Mouse (Mus musculus): ENCODE measurements around the gene Als2cr12. TPM values are rescaled to one million over a fixed set of nuclear protein-coding genes. Genes with fewer than 3 reads are reported as not detected.
"Not testable (repeated sequence)": the region's sequence is repeated elsewhere in the genome, so short reads cannot be mapped to it uniquely, and the experiment has no call there.

The Als2cr12 gene
- polyA plus RNA-seq, 1 experiment from 2014 or later = not detected

GRCm38 (mm10) chr1:58675011-58675410 lies 20.8 kb downstream of the Als2cr12 start:
- H3K27me3 ChIP-seq (ENCODE audit: control insufficient read depth, insufficient read depth, low read length) = no peaks in the 10 kb centered on the region

GRCm38 (mm10) chr1:58672116-58672515 lies 23.7 kb downstream of the Als2cr12 start:
- 87% methylated on average over 2 of the region's 2 CpGs for WGBS

More at GRCm38 (mm10) chr1:58675011-58675410, 20.8 kb downstream of the Als2cr12 start:
- DNase-seq (ENCODE audit: low spot score) = no peak
- H3K27ac ChIP-seq = no peak overlapping the region
- no peak overlapping the region for H3K4me3 ChIP-seq (replicated peaks; ENCODE audit: low read length)
- no peak for ATAC-seq (ENCODE audit: low FRiP score)
- no peak overlapping the region for H3K4me2 ChIP-seq (replicated peaks)
- no peaks in the 10 kb centered on the region for H3K9me3 ChIP-seq (ENCODE audit: control insufficient read depth, low read length)
- H3K9ac ChIP-seq = no peak overlapping the region
- H3K4me1 ChIP-seq (replicated peaks; ENCODE audit: control insufficient read depth, insufficient read depth, low read length) = no peaks in the 10 kb centered on the region
- H3K36me3 ChIP-seq (replicated peaks; ENCODE audit: control insufficient read depth, insufficient read depth) = no peaks in the 10 kb centered on the region
- 86% methylated on average over 3 of the region's 3 CpGs for WGBS

GRCm38 (mm10) chr1:58669635-58670034 lies 26.2 kb downstream of the Als2cr12 start:
- not testable (repeated sequence) for H3K9ac ChIP-seq; ATAC-seq (ENCODE audit: low FRiP score); H3K4me3 ChIP-seq (replicated peaks; ENCODE audit: low read length); H3K4me2 ChIP-seq (replicated peaks); H3K27ac ChIP-seq; DNase-seq (ENCODE audit: low spot score); H3K27me3 ChIP-seq (ENCODE audit: control insufficient read depth, insufficient read depth, low read length); H3K9me3 ChIP-seq (ENCODE audit: control insufficient read depth, low read length); H3K36me3 ChIP-seq (replicated peaks; ENCODE audit: control insufficient read depth, insufficient read depth); H3K4me1 ChIP-seq (replicated peaks; ENCODE audit: control insufficient read depth, insufficient read depth, low read length)
- WGBS = 89% methylated on average over 3 of the region's 3 CpGs

More at GRCm38 (mm10) chr1:58672116-58672515, 23.7 kb downstream of the Als2cr12 start:
- no peak overlapping the region for H3K9ac ChIP-seq
- H3K9me3 ChIP-seq (ENCODE audit: control insufficient read depth, low read length) = no peaks in the 10 kb centered on the region
- no peaks in the 10 kb centered on the region for H3K36me3 ChIP-seq (replicated peaks; ENCODE audit: control insufficient read depth, insufficient read depth)
- no peak overlapping the region for H3K4me2 ChIP-seq (replicated peaks)
- DNase-seq (ENCODE audit: low spot score) (no peak), ATAC-seq (ENCODE audit: low FRiP score) (no peak)
- H3K4me3 ChIP-seq (replicated peaks; ENCODE audit: low read length) = no peak overlapping the region
- no peaks in the 10 kb centered on the region for H3K4me1 ChIP-seq (replicated peaks; ENCODE audit: control insufficient read depth, insufficient read depth, low read length)
- no peak overlapping the region for H3K27ac ChIP-seq
- H3K27me3 ChIP-seq (ENCODE audit: control insufficient read depth, insufficient read depth, low read length) = no peaks in the 10 kb centered on the region

- DNase-seq (ENCODE audit: low spot score) (no peak), ATAC-seq (ENCODE audit: low FRiP score) (no peak)
- Histone ChIP-seq H3K27me3 (ENCODE audit: control insufficient read depth, insufficient read depth, low read length) (no peaks in the 10 kb centered on the region), H3K9me3 (ENCODE audit: control insufficient read depth, low read length) (no peaks in the 10 kb centered on the region), H3K36me3 (replicated peaks; ENCODE audit: control insufficient read depth, insufficient read depth) (no peaks in the 10 kb centered on the region), H3K27ac (no peak overlapping the region), H3K4me2 (replicated peaks) (no peak overlapping the region), H3K9ac (no peak overlapping the region), H3K4me3 (replicated peaks; ENCODE audit: low read length) (no peak overlapping the region), H3K4me1 (replicated peaks; ENCODE audit: control insufficient read depth, insufficient read depth, low read length) (no peaks in the 10 kb centered on the region)
- WGBS = 83% methylated on average over 5 of the region's 5 CpGs
These were observed 27.6 kb downstream of the Als2cr12 start for GRCm38 (mm10) chr1:58668191-58668590.

GRCm38 (mm10) chr1:58663365-58663764 lies 32.4 kb downstream of the Als2cr12 start:
- H3K9ac ChIP-seq = not testable (repeated sequence)
- WGBS = 89% methylated on average over 3 of the region's 3 CpGs

GRCm38 (mm10) chr1:58662671-58663070 lies 33.1 kb downstream of the Als2cr12 start:
- H3K27ac ChIP-seq; H3K9ac ChIP-seq; H3K27me3 ChIP-seq (ENCODE audit: control insufficient read depth, insufficient read depth, low read length); H3K4me2 ChIP-seq (replicated peaks); H3K4me1 ChIP-seq (replicated peaks; ENCODE audit: control insufficient read depth, insufficient read depth, low read length); H3K9me3 ChIP-seq (ENCODE audit: control insufficient read depth, low read length); H3K36me3 ChIP-seq (replicated peaks; ENCODE audit: control insufficient read depth, insufficient read depth); H3K4me3 ChIP-seq (replicated peaks; ENCODE audit: low read length); ATAC-seq (ENCODE audit: low FRiP score); DNase-seq (ENCODE audit: low spot score): not testable (repeated sequence)
- 91% methylated on average over 5 of the region's 5 CpGs for WGBS

More at GRCm38 (mm10) chr1:58663365-58663764, 32.4 kb downstream of the Als2cr12 start:
- not testable (repeated sequence) for H3K4me1 ChIP-seq (replicated peaks; ENCODE audit: control insufficient read depth, insufficient read depth, low read length); H3K9me3 ChIP-seq (ENCODE audit: control insufficient read depth, low read length); ATAC-seq (ENCODE audit: low FRiP score); H3K36me3 ChIP-seq (replicated peaks; ENCODE audit: control insufficient read depth, insufficient read depth); H3K27me3 ChIP-seq (ENCODE audit: control insufficient read depth, insufficient read depth, low read length); DNase-seq (ENCODE audit: low spot score); H3K4me2 ChIP-seq (replicated peaks); H3K4me3 ChIP-seq (replicated peaks; ENCODE audit: low read length); H3K27ac ChIP-seq

GRCm38 (mm10) chr1:58652480-58653403 lies 43.0 kb downstream of the Als2cr12 start:
- H3K9ac ChIP-seq = peak overlapping the region; percentile 83
- no peaks in the 10 kb centered on the region for H3K4me1 ChIP-seq (replicated peaks; ENCODE audit: control insufficient read depth, insufficient read depth, low read length)
- no peaks in the 10 kb centered on the region for H3K27me3 ChIP-seq (ENCODE audit: control insufficient read depth, insufficient read depth, low read length)
- H3K9me3 ChIP-seq (ENCODE audit: control insufficient read depth, low read length) = no peaks in the 10 kb centered on the region
- under 1% methylated on average over 37 of the region's 37 CpGs for WGBS
- H3K27ac ChIP-seq = no peak overlapping the region
- DNase-seq (ENCODE audit: low spot score) = peak; percentile 50
- peak overlapping the region; percentile 84 for H3K4me2 ChIP-seq (replicated peaks)
- peak overlapping the region; percentile 54 for H3K4me3 ChIP-seq (replicated peaks; ENCODE audit: low read length)
- ATAC-seq (ENCODE audit: low FRiP score) = peak; percentile 85
- no peaks in the 10 kb centered on the region for H3K36me3 ChIP-seq (replicated peaks; ENCODE audit: control insufficient read depth, insufficient read depth)

GRCm38 (mm10) chr1:58651571-58652456 lies 44.0 kb downstream of the Als2cr12 start:
- WGBS = 87% methylated on average over 17 of the region's 17 CpGs
- not testable (repeated sequence) for H3K27ac ChIP-seq; H3K9me3 ChIP-seq (ENCODE audit: control insufficient read depth, low read length); H3K27me3 ChIP-seq (ENCODE audit: control insufficient read depth, insufficient read depth, low read length); H3K36me3 ChIP-seq (replicated peaks; ENCODE audit: control insufficient read depth, insufficient read depth); DNase-seq (ENCODE audit: low spot score); H3K4me1 ChIP-seq (replicated peaks; ENCODE audit: control insufficient read depth, insufficient read depth, low read length); ATAC-seq (ENCODE audit: low FRiP score)
- Histone ChIP-seq H3K4me2 (replicated peaks) (peak overlapping the region; percentile 84), H3K4me3 (replicated peaks; ENCODE audit: low read length) (peak overlapping the region; percentile 54), H3K9ac (peak overlapping the region; percentile 83; the same call in 1 of the 2 replicates)

GRCm38 (mm10) chr1:58628847-58629246 lies 66.9 kb downstream of the Als2cr12 start:
- not testable (repeated sequence) for H3K4me2 ChIP-seq (replicated peaks); H3K27me3 ChIP-seq (ENCODE audit: control insufficient read depth, insufficient read depth, low read length); H3K4me1 ChIP-seq (replicated peaks; ENCODE audit: control insufficient read depth, insufficient read depth, low read length); H3K27ac ChIP-seq; H3K36me3 ChIP-seq (replicated peaks; ENCODE audit: control insufficient read depth, insufficient read depth); H3K9ac ChIP-seq; ATAC-seq (ENCODE audit: low FRiP score); H3K9me3 ChIP-seq (ENCODE audit: control insufficient read depth, low read length); H3K4me3 ChIP-seq (replicated peaks; ENCODE audit: low read length); DNase-seq (ENCODE audit: low spot score)
- WGBS = 94% methylated on average over 1 of the region's 2 CpGs

All from hindbrain, embryonic 14.5 days (tissue).